In genomic region chr8:94441686-94442085, GRCm38 (mm10) we compare ENCODE assay signal across 35 mouse cellular contexts. TPM values are rescaled to one million over a fixed set of nuclear protein-coding genes. Genes with fewer than 3 reads are reported as not detected.
"Had no signal": no experiment of that assay in that cellular context is flagged by ENCODE, and none has a peak within 500 bp of the region (broad histone marks: within the 10 kb centered on the region; RNA-seq: fewer than 3 reads in every experiment).

No protein-coding gene starts in this region.

- H3K9ac ChIP-seq: heart, embryonic 12.5 days; heart, embryonic 13.5 days; heart, embryonic 15.5 days; hindbrain, embryonic 12.5 days; hindbrain, embryonic 13.5 days; hindbrain, embryonic 14.5 days; hindbrain, embryonic 15.5 days; intestine, embryonic 15.5 days; kidney, embryonic 15.5 days had no signal

- H3K4me3 ChIP-seq: heart, embryonic 10.5 days; heart, embryonic 12.5 days; heart, embryonic 13.5 days; heart, embryonic 15.5 days; hindbrain, embryonic 10.5 days; hindbrain, embryonic 12.5 days; hindbrain, embryonic 13.5 days; hindbrain, embryonic 15.5 days; intestine, embryonic 15.5 days; kidney, embryonic 15.5 days; layer of hippocampus, adult 2 months; left cerebral cortex, adult 2 months had no signal

- H3K4me2 ChIP-seq: heart, embryonic 11.5 days; heart, embryonic 12.5 days; heart, embryonic 13.5 days; heart, embryonic 15.5 days; hindbrain, embryonic 12.5 days; hindbrain, embryonic 13.5 days; hindbrain, embryonic 14.5 days; hindbrain, embryonic 15.5 days; intestine, embryonic 15.5 days; kidney, embryonic 15.5 days had no signal

- H3K36me3 ChIP-seq: heart, embryonic 10.5 days; heart, embryonic 12.5 days; heart, embryonic 13.5 days; heart, embryonic 15.5 days; hindbrain, embryonic 10.5 days; hindbrain, embryonic 12.5 days; hindbrain, embryonic 13.5 days; hindbrain, embryonic 15.5 days; intestine, embryonic 15.5 days; kidney, embryonic 15.5 days had no signal

- H3K27me3 ChIP-seq: heart, embryonic 15.5 days; hindbrain, embryonic 12.5 days; hindbrain, embryonic 13.5 days; hindbrain, embryonic 15.5 days; intestine, embryonic 15.5 days; kidney, embryonic 15.5 days had no signal

- DNase-seq: heart, postnatal 10 days; heart, postnatal 14 days; heart, postnatal 36 days; kidney, adult 11 months; kidney, adult 18-20 months; kidney, adult 2 months; kidney, adult 8-10 months; kidney, adult 9 months; kidney, postnatal 10 days; kidney, postnatal 14 days; kidney, postnatal 25 days; kidney, postnatal 36 days; kidney, postnatal 4 days; layer of hippocampus, adult 9-11 months; layer of hippocampus, postnatal 36 days had no signal

- ATAC-seq: hindbrain, embryonic 16.5 days; hindbrain, postnatal 0 days; inflammation-experienced regulatory T-cells, adult 6 months; intestine, embryonic 15.5 days; intestine, embryonic 16.5 days; intestine, postnatal 0 days had no signal

- H3K27ac ChIP-seq: heart, embryonic 10.5 days; heart, embryonic 13.5 days; heart, embryonic 15.5 days; hindbrain, embryonic 10.5 days; hindbrain, embryonic 12.5 days; hindbrain, embryonic 13.5 days; hindbrain, embryonic 14.5 days; hindbrain, embryonic 15.5 days; hindbrain, postnatal 0 days; intestine, embryonic 15.5 days; kidney, embryonic 15.5 days; kidney, postnatal 0 days; layer of hippocampus, adult 2 months; left cerebral cortex, adult 2 months had no signal

- H3K9me3 ChIP-seq: heart, embryonic 10.5 days; heart, embryonic 12.5 days; heart, embryonic 13.5 days; heart, embryonic 15.5 days; hindbrain, embryonic 10.5 days; hindbrain, embryonic 12.5 days; hindbrain, embryonic 13.5 days; hindbrain, embryonic 15.5 days; intestine, embryonic 15.5 days; kidney, embryonic 15.5 days had no signal

- H3K4me1 ChIP-seq: heart, embryonic 10.5 days; heart, embryonic 12.5 days; heart, embryonic 13.5 days; heart, embryonic 15.5 days; hindbrain, embryonic 10.5 days; hindbrain, embryonic 12.5 days; hindbrain, embryonic 13.5 days; hindbrain, embryonic 15.5 days; intestine, embryonic 15.5 days; kidney, embryonic 15.5 days had no signal

RNA-seq across cellular contexts. Expression of gene Nlrc5, which starts 7.5 kb away (rescaled TPM):
- polyA plus RNA-seq: heart, embryonic 10.5 days; heart, embryonic 11.5 days had no signal
